Mouse (Mus musculus): ENCODE measurements around the gene Ppp1r3e. TPM values are rescaled to one million over a fixed set of nuclear protein-coding genes. Genes with fewer than 3 reads are reported as not detected.

Ppp1r3e gene
- polyA plus RNA-seq, 1 experiment from 2014 or later = 4.5 TPM

DNA sequence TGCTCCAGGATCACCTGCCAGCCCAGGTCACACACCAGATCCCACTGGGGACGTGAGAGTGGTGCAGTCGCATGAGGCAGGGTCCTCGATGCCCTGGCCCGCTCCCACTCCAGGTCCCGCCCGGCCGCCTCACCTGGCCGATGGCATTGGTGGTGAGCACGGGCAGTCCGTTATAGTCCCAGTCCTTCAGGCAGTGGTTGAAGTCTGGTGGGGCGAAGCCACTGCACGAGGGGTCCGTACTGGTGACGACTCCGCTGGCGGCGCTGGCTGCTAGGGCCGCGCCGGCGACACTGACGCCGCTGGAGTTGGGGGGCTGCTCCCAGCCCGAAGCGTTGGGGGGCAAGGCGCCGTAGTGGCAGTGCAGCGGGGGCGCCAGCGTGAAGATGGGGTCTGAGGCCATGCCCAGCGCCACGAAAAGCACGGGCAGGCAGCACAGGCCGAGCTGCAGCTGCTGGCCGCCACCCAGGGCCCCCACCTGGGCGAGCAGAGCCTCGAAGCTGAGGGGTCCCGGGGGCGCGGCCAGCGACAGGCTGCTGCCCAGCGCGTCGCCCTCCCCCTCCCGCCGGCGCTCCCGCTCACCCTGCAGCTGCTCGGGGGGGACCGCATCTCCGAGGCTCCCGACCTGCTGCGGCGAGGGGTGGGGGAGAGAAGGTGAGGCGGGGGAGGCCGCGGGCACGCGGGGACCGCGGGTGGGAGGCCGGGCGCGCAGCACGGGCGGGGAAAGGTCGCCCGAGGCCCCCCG, 34.9 kb upstream of the Ppp1r3e start:
- ATAC-seq (ENCODE audit: low FRiP score, low TSS enrichment) = peak; percentile 61
- H3K9me3 ChIP-seq (ENCODE audit: control insufficient read depth, low read length) = no peaks in the 10 kb centered on the region
- H3K36me3 ChIP-seq (ENCODE audit: control insufficient read depth, insufficient read depth, low read length) = peaks cover 48% of the 10 kb centered on the region

DNA sequence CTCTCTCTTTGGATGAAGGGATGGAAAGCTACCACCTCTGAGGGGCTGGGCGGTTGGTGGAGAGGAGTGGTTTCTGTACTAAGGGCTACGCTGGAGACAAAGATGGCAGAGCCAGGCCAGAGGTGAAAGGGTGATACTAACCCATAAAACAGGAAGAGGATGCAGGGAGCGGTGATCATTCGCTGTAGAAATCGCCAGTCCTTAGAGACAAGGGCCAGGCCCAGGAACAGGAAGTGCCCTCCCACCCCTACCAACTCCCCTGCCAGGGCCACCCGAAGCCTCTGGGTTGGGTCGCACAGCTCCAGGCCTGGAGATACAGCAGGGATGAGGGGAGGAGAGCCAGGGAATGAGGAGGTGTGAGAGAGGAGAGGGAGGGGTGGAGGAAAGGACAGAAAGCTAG, 31.3 kb upstream of the Ppp1r3e start:
- no peaks in the 10 kb centered on the region for H3K9me3 ChIP-seq (ENCODE audit: control insufficient read depth, low read length)
- no peak overlapping the region for H3K27ac ChIP-seq (ENCODE audit: low read depth, low read length)
- H3K9ac ChIP-seq (ENCODE audit: low read depth, low read length) = no peak overlapping the region
- H3K4me2 ChIP-seq (replicated peaks; ENCODE audit: low read depth, low read length) = no peak overlapping the region
- H3K4me1 ChIP-seq (ENCODE audit: control insufficient read depth, insufficient read depth, low read length) = peaks cover 6% of the 10 kb centered on the region
- H3K36me3 ChIP-seq (ENCODE audit: control insufficient read depth, insufficient read depth, low read length) = peaks cover 46% of the 10 kb centered on the region
- H3K4me3 ChIP-seq (ENCODE audit: low read length) = no peak overlapping the region
- H3K27me3 ChIP-seq (ENCODE audit: control insufficient read depth, insufficient read depth, low read length) = no peaks in the 10 kb centered on the region
- no peak for ATAC-seq (ENCODE audit: low FRiP score, low TSS enrichment)
- WGBS = 54% methylated on average over 7 of the region's 7 CpGs

More for the DNA sequence above, 34.9 kb upstream of the Ppp1r3e start:
- Histone ChIP-seq H3K4me2 (replicated peaks; ENCODE audit: low read depth, low read length) (peak overlapping the region; percentile 98), H3K4me3 (ENCODE audit: low read length) (peak overlapping the region; percentile 95), H3K27me3 (ENCODE audit: control insufficient read depth, insufficient read depth, low read length) (no peaks in the 10 kb centered on the region), H3K27ac (ENCODE audit: low read depth, low read length) (peak overlapping the region; percentile 65; the same call in 1 of the 2 replicates), H3K4me1 (ENCODE audit: control insufficient read depth, insufficient read depth, low read length) (peaks cover 6% of the 10 kb centered on the region), H3K9ac (ENCODE audit: low read depth, low read length) (peak overlapping the region; percentile 86)
- 1% methylated on average over 55 of the region's 69 CpGs for WGBS

DNA sequence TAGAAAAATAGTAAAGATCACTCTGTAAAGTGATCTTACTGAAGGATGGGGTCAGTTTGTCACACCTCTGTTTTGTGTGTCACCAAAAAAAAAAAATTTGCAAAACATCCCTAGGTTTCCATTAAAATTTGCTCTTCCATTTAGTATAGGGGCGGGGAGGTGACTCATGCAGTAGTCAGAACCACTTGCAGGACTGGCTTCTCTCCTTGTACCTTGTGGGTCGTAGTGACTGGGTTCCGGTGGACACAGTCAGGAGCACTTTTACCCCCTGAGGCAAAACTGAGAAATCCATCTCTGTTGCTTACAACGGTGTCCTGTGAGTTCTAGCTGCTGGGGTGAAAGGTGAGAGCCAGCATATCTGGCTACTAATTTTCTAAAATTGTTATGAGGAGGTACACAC, 26.3 kb upstream of the Ppp1r3e start:
- no peak for ATAC-seq (ENCODE audit: low FRiP score, low TSS enrichment)
- WGBS = 83% methylated on average over 4 of the region's 4 CpGs
- H3K4me3 ChIP-seq (ENCODE audit: low read length) = no peak overlapping the region
- H3K4me1 ChIP-seq (ENCODE audit: control insufficient read depth, insufficient read depth, low read length) = no peaks in the 10 kb centered on the region
- H3K27me3 ChIP-seq (ENCODE audit: control insufficient read depth, insufficient read depth, low read length) = no peaks in the 10 kb centered on the region
- peaks cover 30% of the 10 kb centered on the region for H3K36me3 ChIP-seq (ENCODE audit: control insufficient read depth, insufficient read depth, low read length)
- no peak overlapping the region for H3K4me2 ChIP-seq (replicated peaks; ENCODE audit: low read depth, low read length)
- no peak overlapping the region for H3K9ac ChIP-seq (ENCODE audit: low read depth, low read length)
- no peak overlapping the region for H3K27ac ChIP-seq (ENCODE audit: low read depth, low read length)
- H3K9me3 ChIP-seq (ENCODE audit: control insufficient read depth, low read length) = no peaks in the 10 kb centered on the region

DNA sequence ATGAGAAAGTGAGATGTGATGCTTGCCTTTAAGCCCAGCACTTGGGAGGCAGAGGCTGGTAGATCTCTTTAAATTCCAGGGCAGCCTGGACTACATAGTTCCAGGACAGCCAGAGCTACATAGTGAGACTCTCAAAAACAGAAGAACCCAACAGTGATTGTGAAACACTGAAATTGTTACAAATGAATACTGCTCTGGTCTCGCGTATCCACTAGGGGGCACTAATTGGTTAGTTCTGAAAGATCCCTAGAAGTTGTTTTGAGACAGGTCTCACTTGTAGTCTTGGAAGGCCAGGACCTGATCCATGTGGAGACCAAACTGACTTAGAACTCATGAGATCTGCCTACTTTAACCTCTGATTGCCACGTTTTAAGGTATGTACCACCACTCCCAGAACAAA, 23.0 kb upstream of the Ppp1r3e start:
- Histone ChIP-seq H3K4me3 (ENCODE audit: low read length) (no peak overlapping the region), H3K36me3 (ENCODE audit: control insufficient read depth, insufficient read depth, low read length) (peaks cover 32% of the 10 kb centered on the region), H3K9ac (ENCODE audit: low read depth, low read length) (no peak overlapping the region), H3K27me3 (ENCODE audit: control insufficient read depth, insufficient read depth, low read length) (no peaks in the 10 kb centered on the region), H3K4me2 (replicated peaks; ENCODE audit: low read depth, low read length) (no peak overlapping the region), H3K9me3 (ENCODE audit: control insufficient read depth, low read length) (no peaks in the 10 kb centered on the region), H3K4me1 (ENCODE audit: control insufficient read depth, insufficient read depth, low read length) (peaks cover 19% of the 10 kb centered on the region), H3K27ac (ENCODE audit: low read depth, low read length) (peak overlapping the region; percentile 19; the same call in 1 of the 2 replicates)
- peak; percentile 55 for ATAC-seq (ENCODE audit: low FRiP score, low TSS enrichment)
- WGBS = 0% methylated on average over 3 of the region's 3 CpGs

DNA sequence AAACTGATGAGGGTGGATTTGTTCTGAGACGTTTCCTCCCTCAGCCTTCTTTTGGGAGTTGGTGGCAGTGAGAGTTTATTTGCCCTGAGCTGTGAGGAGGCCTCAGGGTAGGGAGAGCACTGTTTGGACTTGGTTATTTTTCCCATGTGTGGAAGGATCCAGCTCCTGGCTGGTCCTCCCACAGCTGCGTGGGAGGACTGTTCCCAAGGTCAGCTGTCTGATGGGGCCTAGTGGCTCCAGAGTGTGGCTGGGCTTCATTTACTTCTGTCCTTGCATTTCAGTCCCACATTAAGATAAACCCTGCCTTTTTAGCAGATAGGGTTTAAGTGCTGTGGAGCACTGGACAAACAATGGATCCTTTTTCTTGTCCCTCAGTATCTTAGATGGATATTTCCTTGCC, 20.1 kb upstream of the Ppp1r3e start:
- no peak overlapping the region for H3K4me3 ChIP-seq (ENCODE audit: low read length)
- H3K27me3 ChIP-seq (ENCODE audit: control insufficient read depth, insufficient read depth, low read length) = no peaks in the 10 kb centered on the region
- H3K9ac ChIP-seq (ENCODE audit: low read depth, low read length) = no peak overlapping the region
- no peak for ATAC-seq (ENCODE audit: low FRiP score, low TSS enrichment)
- no peaks in the 10 kb centered on the region for H3K9me3 ChIP-seq (ENCODE audit: control insufficient read depth, low read length)
- peak overlapping the region; percentile 55; the same call in 1 of the 2 replicates for H3K27ac ChIP-seq (ENCODE audit: low read depth, low read length)
- H3K36me3 ChIP-seq (ENCODE audit: control insufficient read depth, insufficient read depth, low read length) = peaks cover 32% of the 10 kb centered on the region
- no peak overlapping the region for H3K4me2 ChIP-seq (replicated peaks; ENCODE audit: low read depth, low read length)
- H3K4me1 ChIP-seq (ENCODE audit: control insufficient read depth, insufficient read depth, low read length) = peaks cover 28% of the 10 kb centered on the region
- 36% methylated on average over 2 of the region's 2 CpGs for WGBS

DNA sequence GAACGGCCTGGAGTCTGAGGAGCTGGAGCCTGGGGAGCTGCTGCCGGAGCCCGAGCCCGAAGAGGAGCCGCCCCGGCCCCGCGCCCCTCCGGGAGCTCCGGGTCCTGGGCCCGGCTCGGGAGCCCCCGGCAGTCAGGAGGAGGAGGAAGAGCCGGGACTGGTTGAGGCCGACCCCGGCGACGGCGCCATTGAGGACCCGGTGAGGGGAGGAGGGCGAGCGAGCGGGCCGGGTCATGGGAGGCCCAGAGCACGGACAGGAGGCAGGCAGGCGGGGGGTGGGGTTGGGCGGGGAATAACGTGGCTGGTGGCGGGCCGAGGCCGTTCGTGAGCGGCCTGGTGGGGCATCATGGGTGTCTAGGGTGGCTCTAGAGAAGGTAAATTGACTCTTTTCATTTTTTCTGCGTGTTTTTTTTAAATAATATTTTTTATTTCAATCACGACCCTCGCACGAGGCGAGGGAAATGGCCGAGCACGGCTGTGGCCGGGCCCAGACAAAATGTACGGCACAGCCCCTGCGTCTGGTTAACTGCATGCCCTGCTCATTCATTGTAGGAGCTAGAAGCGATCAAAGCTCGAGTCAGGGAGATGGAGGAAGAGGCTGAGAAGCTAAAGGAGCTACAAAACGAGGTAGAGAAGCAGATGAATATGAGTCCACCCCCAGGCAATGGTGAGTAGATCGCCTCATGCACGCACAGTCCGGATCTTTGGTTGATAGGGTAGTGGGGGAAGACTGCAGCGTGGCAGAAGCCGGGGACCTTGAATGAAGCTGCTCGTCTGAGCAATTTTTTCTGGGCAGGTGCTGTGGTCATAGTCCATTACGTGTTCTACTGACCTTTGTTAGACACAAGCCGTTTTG, 17.2 kb upstream of the Ppp1r3e start:
- Histone ChIP-seq H3K9me3 (ENCODE audit: control insufficient read depth, low read length) (no peaks in the 10 kb centered on the region), H3K4me1 (ENCODE audit: control insufficient read depth, insufficient read depth, low read length) (peaks cover 28% of the 10 kb centered on the region), H3K27ac (ENCODE audit: low read depth, low read length) (peak overlapping the region; percentile 93), H3K9ac (ENCODE audit: low read depth, low read length) (peak overlapping the region; percentile 100), H3K27me3 (ENCODE audit: control insufficient read depth, insufficient read depth, low read length) (no peaks in the 10 kb centered on the region), H3K4me2 (replicated peaks; ENCODE audit: low read depth, low read length) (peak overlapping the region; percentile 73), H3K36me3 (ENCODE audit: control insufficient read depth, insufficient read depth, low read length) (peaks cover 32% of the 10 kb centered on the region), H3K4me3 (ENCODE audit: low read length) (peak overlapping the region; percentile 98)
- under 1% methylated on average over 54 of the region's 54 CpGs for WGBS
- peak; percentile 68 for ATAC-seq (ENCODE audit: low FRiP score, low TSS enrichment)

DNA sequence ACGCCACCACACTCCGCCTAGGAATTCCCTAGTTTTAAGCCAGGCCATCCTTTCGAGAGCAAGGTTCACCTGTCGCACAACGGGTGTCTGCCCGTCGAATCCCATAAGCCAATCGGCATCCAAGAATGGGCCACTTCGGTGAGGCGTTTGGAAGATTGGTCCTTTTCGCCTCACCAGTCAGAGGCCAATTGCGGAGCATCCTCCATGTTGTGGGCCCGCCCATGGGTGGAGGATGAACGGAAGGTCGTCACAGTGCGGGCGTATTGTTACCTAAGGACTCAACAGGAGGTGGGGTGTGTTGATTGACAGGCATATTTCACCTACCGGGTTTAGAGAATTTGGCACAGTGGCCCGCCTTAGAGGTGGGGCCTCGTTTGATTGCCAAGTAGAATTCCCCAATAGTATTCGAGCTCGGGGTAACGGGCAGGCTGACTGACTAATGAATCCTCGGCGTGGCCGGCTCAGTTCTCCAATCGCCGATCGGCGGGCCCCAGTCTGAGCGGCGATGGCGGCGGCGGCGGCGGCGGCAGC, 16.4 kb upstream of the Ppp1r3e start:
- Histone ChIP-seq H3K4me2 (replicated peaks; ENCODE audit: low read depth, low read length) (peak overlapping the region; percentile 49), H3K9ac (ENCODE audit: low read depth, low read length) (peak overlapping the region; percentile 100), H3K9me3 (ENCODE audit: control insufficient read depth, low read length) (no peaks in the 10 kb centered on the region), H3K27ac (ENCODE audit: low read depth, low read length) (peak overlapping the region; percentile 93), H3K27me3 (ENCODE audit: control insufficient read depth, insufficient read depth, low read length) (no peaks in the 10 kb centered on the region), H3K4me1 (ENCODE audit: control insufficient read depth, insufficient read depth, low read length) (peaks cover 28% of the 10 kb centered on the region), H3K4me3 (ENCODE audit: low read length) (peak overlapping the region; percentile 98), H3K36me3 (ENCODE audit: control insufficient read depth, insufficient read depth, low read length) (peaks cover 32% of the 10 kb centered on the region)
- peak; percentile 99 for ATAC-seq (ENCODE audit: low FRiP score, low TSS enrichment)
- WGBS = under 1% methylated on average over 38 of the region's 38 CpGs

DNA sequence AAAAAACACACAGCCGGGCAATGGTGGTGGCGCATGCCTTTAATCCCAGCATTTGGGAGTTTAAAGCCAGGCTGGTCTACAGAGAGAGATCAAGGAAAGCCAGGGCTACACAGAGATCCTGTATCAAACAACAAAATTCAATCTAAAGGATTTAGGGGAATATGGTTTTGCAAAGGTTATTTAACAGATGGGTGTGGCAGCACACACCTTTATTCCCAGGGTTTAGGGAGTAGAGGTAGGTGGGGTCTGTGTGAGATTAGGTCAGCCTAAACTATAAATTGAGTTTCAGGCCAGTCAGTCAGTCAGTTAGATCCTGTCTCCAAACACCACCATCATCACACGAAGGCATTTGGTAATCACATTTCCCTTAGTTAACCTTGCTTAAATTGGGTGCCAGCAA, 14.8 kb upstream of the Ppp1r3e start, which contains the start of gene Pabpn1:
Gene Pabpn1 (plus strand): TSS at position 301 of the 400 bp plus-strand sequence.
- ATAC-seq (ENCODE audit: low FRiP score, low TSS enrichment) = no peak
- Histone ChIP-seq H3K9me3 (ENCODE audit: control insufficient read depth, low read length) (no peaks in the 10 kb centered on the region), H3K27ac (ENCODE audit: low read depth, low read length) (peak within 1 kb of the TSS; percentile 79), H3K4me3 (ENCODE audit: low read length) (peak within 1 kb of the TSS; percentile 98), H3K4me2 (replicated peaks; ENCODE audit: low read depth, low read length) (peak within 1 kb of the TSS; percentile 49), H3K9ac (ENCODE audit: low read depth, low read length) (peak within 1 kb of the TSS; percentile 58; the same call in 1 of the 2 replicates), H3K36me3 (ENCODE audit: control insufficient read depth, insufficient read depth, low read length) (peaks cover 20% of the 10 kb centered on the region), H3K4me1 (ENCODE audit: control insufficient read depth, insufficient read depth, low read length) (peaks cover 24% of the 10 kb centered on the region), H3K27me3 (ENCODE audit: control insufficient read depth, insufficient read depth, low read length) (no peaks in the 10 kb centered on the region)
- 97% methylated on average over 3 of the region's 3 CpGs for WGBS
